Mouse (Mus musculus): Measurements from ENCODE around the gene Atp2a1. TPM values are rescaled to one million over a fixed set of nuclear protein-coding genes. Genes with fewer than 3 reads are reported as not detected.

Atp2a1 gene
- polyA plus RNA-seq, 1 experiment from 2014 or later: 0.39 TPM

DNA sequence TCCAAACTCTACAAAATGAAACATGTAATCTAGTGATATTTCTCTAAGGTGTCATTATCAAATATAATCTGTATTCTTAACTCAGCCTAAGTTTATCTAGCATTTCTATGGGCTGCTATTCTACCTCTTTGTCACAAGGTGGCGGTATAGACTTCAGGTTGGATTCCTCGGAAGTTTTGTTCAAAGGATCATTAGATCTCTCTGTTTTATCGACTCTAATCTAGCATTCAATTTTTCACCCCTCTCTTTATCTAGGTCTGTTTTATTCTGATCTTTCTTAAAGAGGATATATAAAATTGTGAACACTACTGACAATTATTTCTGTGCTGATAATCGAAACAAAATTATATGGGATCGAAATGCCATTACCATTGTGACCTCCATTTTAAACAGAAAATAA is 18.8 kb upstream of the Atp2a1 start:
- ATAC-seq: no peak
- 21% methylated on average over 5 of the region's 5 CpGs for WGBS

DNA sequence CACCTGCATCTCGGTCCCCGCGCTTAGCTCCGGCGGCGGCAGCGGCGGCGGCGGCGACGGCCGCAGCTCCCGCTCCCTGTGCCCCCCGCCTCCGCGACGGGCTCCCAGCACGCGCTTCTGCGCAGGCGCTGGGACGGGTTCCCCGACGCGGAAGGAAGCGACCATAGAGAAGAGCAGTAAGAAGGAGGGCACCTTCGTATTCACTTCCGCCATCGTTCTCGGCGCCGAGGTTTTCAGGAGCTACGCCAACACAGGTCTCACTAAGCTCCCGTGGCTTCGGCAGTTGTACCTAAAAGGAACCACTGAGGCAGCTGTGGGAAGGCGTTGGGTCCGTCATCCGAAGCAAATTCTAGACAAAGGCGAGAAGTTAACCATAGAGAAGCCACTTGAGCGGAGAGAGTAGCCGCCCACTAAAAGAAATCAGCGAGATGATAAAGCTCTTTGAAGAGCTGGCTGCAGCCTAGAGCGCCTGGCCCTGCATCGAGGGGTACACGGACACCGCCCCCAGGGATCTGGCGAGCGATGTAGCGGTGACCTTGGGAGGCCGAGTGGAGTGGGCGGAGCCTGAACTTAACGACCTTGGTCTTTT is 12.2 kb upstream of the Atp2a1 start, which contains the start of gene Sh2b1:
Gene Sh2b1 (minus strand): TSS at position 432 of the 589 bp plus-strand sequence.
- peak within 1 kb of the TSS; percentile 90 for H3K4me2 ChIP-seq (ENCODE audit: low read length)
- under 1% methylated on average over 51 of the region's 53 CpGs for WGBS
- no peaks in the 10 kb centered on the region for H3K9me3 ChIP-seq (replicated peaks; ENCODE audit: control insufficient read depth, low read length, poor library complexity, severe bottlenecking)
- H3K27me3 ChIP-seq (ENCODE audit: control insufficient read depth, insufficient read depth, low read depth, low read length): no peaks in the 10 kb centered on the region
- peak within 1 kb of the TSS; percentile 96 for H3K27ac ChIP-seq (ENCODE audit: low read length)
- H3K36me3 ChIP-seq (ENCODE audit: control insufficient read depth, insufficient read depth, low read length): peaks cover 17% of the 10 kb centered on the region
- ATAC-seq: peak; percentile 94
- peak within 1 kb of the TSS; percentile 95 for H3K9ac ChIP-seq (ENCODE audit: low read depth, low read length)
- H3K4me1 ChIP-seq (ENCODE audit: control insufficient read depth, insufficient read depth, low read length): peaks cover 18% of the 10 kb centered on the region
- H3K4me3 ChIP-seq (ENCODE audit: low read depth, low read length): peak within 1 kb of the TSS; percentile 88

More for the DNA sequence above, 18.8 kb upstream of the Atp2a1 start:
- no peak overlapping the region for H3K9ac ChIP-seq (ENCODE audit: low read depth, low read length)
- H3K36me3 ChIP-seq (ENCODE audit: control insufficient read depth, insufficient read depth, low read length): no peaks in the 10 kb centered on the region
- no peaks in the 10 kb centered on the region for H3K9me3 ChIP-seq (replicated peaks; ENCODE audit: control insufficient read depth, low read length, poor library complexity, severe bottlenecking)
- peaks cover 6% of the 10 kb centered on the region for H3K4me1 ChIP-seq (ENCODE audit: control insufficient read depth, insufficient read depth, low read length)
- H3K27me3 ChIP-seq (ENCODE audit: control insufficient read depth, insufficient read depth, low read depth, low read length): no peaks in the 10 kb centered on the region
- no peak overlapping the region for H3K4me2 ChIP-seq (ENCODE audit: low read length)
- H3K27ac ChIP-seq (ENCODE audit: low read length): no peak overlapping the region
- no peak overlapping the region for H3K4me3 ChIP-seq (ENCODE audit: low read depth, low read length)

DNA sequence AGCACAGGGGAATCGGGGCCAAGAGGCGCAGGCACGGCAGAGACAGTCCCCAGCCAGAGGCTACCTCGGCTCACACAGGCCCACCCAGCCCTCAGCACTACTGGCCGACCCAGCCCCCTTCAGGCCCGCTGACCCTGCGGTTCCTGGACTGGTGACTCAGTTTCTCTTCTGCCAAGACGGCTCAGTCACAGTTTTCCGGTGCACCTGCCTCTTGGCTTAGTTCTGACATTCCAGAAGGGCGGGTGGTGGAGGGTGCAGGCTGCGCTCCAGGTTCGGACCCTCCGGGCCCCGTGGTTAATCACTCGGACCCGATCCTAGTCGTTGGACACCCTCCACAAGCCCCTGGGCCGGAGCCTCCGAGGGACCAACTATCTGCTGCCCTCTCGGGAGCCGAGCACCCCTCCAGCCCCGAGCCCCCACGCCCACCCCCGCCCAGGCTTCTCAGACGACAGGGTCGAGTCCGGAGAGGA is 11.6 kb upstream of the Atp2a1 start:
- Histone ChIP-seq H3K4me3 (ENCODE audit: low read depth, low read length) (peak overlapping the region; percentile 88), H3K9me3 (replicated peaks; ENCODE audit: control insufficient read depth, low read length, poor library complexity, severe bottlenecking) (no peaks in the 10 kb centered on the region), H3K36me3 (ENCODE audit: control insufficient read depth, insufficient read depth, low read length) (peaks cover 17% of the 10 kb centered on the region), H3K4me2 (ENCODE audit: low read length) (peak overlapping the region; percentile 90), H3K27ac (ENCODE audit: low read length) (peak overlapping the region; percentile 96), H3K4me1 (ENCODE audit: control insufficient read depth, insufficient read depth, low read length) (peaks cover 18% of the 10 kb centered on the region), H3K27me3 (ENCODE audit: control insufficient read depth, insufficient read depth, low read depth, low read length) (no peaks in the 10 kb centered on the region), H3K9ac (ENCODE audit: low read depth, low read length) (peak overlapping the region; percentile 95)
- WGBS: 1% methylated on average over 27 of the region's 27 CpGs
- peak; percentile 62 for ATAC-seq

GRCm38 (mm10) chr7:126473470-126474086 is 10.7 kb upstream of the Atp2a1 start:
- WGBS: 84% methylated on average over 9 of the region's 9 CpGs
- H3K36me3 ChIP-seq (ENCODE audit: control insufficient read depth, insufficient read depth, low read length): peaks cover 24% of the 10 kb centered on the region
- peaks cover 18% of the 10 kb centered on the region for H3K4me1 ChIP-seq (ENCODE audit: control insufficient read depth, insufficient read depth, low read length)
- peak overlapping the region; percentile 88; the same call in 1 of the 2 replicates for H3K4me3 ChIP-seq (ENCODE audit: low read depth, low read length)
- peak overlapping the region; percentile 90 for H3K4me2 ChIP-seq (ENCODE audit: low read length)
- no peak overlapping the region for H3K27ac ChIP-seq (ENCODE audit: low read length)
- no peaks in the 10 kb centered on the region for H3K9me3 ChIP-seq (replicated peaks; ENCODE audit: control insufficient read depth, low read length, poor library complexity, severe bottlenecking)
- ATAC-seq: no peak
- H3K27me3 ChIP-seq (ENCODE audit: control insufficient read depth, insufficient read depth, low read depth, low read length): no peaks in the 10 kb centered on the region
- peak overlapping the region; percentile 95 for H3K9ac ChIP-seq (ENCODE audit: low read depth, low read length)

GRCm38 (mm10) chr7:126472713-126473112 is 9.8 kb upstream of the Atp2a1 start:
- Histone ChIP-seq H3K36me3 (ENCODE audit: control insufficient read depth, insufficient read depth, low read length) (peaks cover 32% of the 10 kb centered on the region), H3K9ac (ENCODE audit: low read depth, low read length) (no peak overlapping the region), H3K27me3 (ENCODE audit: control insufficient read depth, insufficient read depth, low read depth, low read length) (no peaks in the 10 kb centered on the region), H3K4me3 (ENCODE audit: low read depth, low read length) (no peak overlapping the region), H3K4me1 (ENCODE audit: control insufficient read depth, insufficient read depth, low read length) (peaks cover 18% of the 10 kb centered on the region), H3K9me3 (replicated peaks; ENCODE audit: control insufficient read depth, low read length, poor library complexity, severe bottlenecking) (no peaks in the 10 kb centered on the region), H3K27ac (ENCODE audit: low read length) (no peak overlapping the region), H3K4me2 (ENCODE audit: low read length) (no peak overlapping the region)
- no peak for ATAC-seq
- 90% methylated on average over 16 of the region's 16 CpGs for WGBS

DNA sequence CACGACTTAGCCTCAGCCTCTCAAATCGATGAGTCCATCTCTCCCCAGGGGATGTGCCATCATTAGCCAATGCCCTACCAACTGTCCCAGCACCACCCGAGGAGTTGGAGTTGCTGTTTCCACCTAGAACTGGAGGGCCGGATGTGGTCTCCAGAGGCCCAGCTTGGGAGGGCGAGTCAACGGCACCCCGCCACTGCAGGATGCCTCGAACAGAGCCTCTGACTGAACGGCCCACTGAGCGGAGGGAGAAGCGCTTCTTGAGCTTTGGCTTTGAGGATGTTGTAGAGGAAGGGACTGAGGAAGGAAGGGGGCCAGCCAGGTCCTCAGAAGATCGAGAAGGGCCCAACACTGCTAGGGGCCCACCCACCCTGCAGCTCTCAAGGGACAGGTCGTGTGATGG is 9.4 kb upstream of the Atp2a1 start:
- Histone ChIP-seq H3K27ac (ENCODE audit: low read length) (no peak overlapping the region), H3K4me2 (ENCODE audit: low read length) (no peak overlapping the region), H3K36me3 (ENCODE audit: control insufficient read depth, insufficient read depth, low read length) (peaks cover 34% of the 10 kb centered on the region), H3K9ac (ENCODE audit: low read depth, low read length) (no peak overlapping the region), H3K27me3 (ENCODE audit: control insufficient read depth, insufficient read depth, low read depth, low read length) (no peaks in the 10 kb centered on the region), H3K4me3 (ENCODE audit: low read depth, low read length) (no peak overlapping the region), H3K4me1 (ENCODE audit: control insufficient read depth, insufficient read depth, low read length) (peaks cover 18% of the 10 kb centered on the region), H3K9me3 (replicated peaks; ENCODE audit: control insufficient read depth, low read length, poor library complexity, severe bottlenecking) (no peaks in the 10 kb centered on the region)
- WGBS: 90% methylated on average over 13 of the region's 13 CpGs
- no peak for ATAC-seq

DNA sequence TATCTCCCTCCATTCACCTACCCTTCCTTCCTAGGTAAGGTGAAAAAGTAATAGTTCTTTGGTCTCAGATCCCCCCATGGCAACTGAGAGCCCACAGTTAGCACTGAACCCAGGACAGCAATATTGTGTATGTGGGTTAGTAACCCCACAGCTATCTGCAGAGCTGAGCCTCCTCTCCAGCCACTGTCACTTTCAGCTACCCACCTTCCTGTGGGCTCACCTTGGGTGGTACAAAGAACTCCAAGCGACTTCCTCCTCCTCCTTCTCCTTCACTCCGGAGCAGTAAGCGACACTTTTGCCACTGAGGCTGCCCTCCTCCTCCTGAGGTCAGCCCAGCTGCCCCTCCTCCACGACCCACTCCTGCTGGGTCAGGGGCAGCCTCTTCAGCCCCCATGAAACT is 8.9 kb upstream of the Atp2a1 start:
- 85% methylated on average over 4 of the region's 4 CpGs for WGBS

GRCm38 (mm10) chr7:126471361-126471760 is 8.5 kb upstream of the Atp2a1 start:
- Histone ChIP-seq H3K9me3 (replicated peaks; ENCODE audit: control insufficient read depth, low read length, poor library complexity, severe bottlenecking) (no peaks in the 10 kb centered on the region), H3K27ac (ENCODE audit: low read length) (no peak overlapping the region), H3K4me1 (ENCODE audit: control insufficient read depth, insufficient read depth, low read length) (peaks cover 18% of the 10 kb centered on the region), H3K4me3 (ENCODE audit: low read depth, low read length) (no peak overlapping the region), H3K27me3 (ENCODE audit: control insufficient read depth, insufficient read depth, low read depth, low read length) (no peaks in the 10 kb centered on the region), H3K4me2 (ENCODE audit: low read length) (no peak overlapping the region), H3K9ac (ENCODE audit: low read depth, low read length) (no peak overlapping the region), H3K36me3 (ENCODE audit: control insufficient read depth, insufficient read depth, low read length) (peaks cover 43% of the 10 kb centered on the region)
- WGBS: 94% methylated on average over 5 of the region's 5 CpGs
- ATAC-seq: no peak

More for the DNA sequence above, 8.9 kb upstream of the Atp2a1 start:
- H3K4me1 ChIP-seq (ENCODE audit: control insufficient read depth, insufficient read depth, low read length): peaks cover 18% of the 10 kb centered on the region
- peaks cover 39% of the 10 kb centered on the region for H3K36me3 ChIP-seq (ENCODE audit: control insufficient read depth, insufficient read depth, low read length)
- H3K4me3 ChIP-seq (ENCODE audit: low read depth, low read length): no peak overlapping the region
- no peaks in the 10 kb centered on the region for H3K9me3 ChIP-seq (replicated peaks; ENCODE audit: control insufficient read depth, low read length, poor library complexity, severe bottlenecking)
- no peak overlapping the region for H3K27ac ChIP-seq (ENCODE audit: low read length)
- no peak overlapping the region for H3K9ac ChIP-seq (ENCODE audit: low read depth, low read length)
- no peaks in the 10 kb centered on the region for H3K27me3 ChIP-seq (ENCODE audit: control insufficient read depth, insufficient read depth, low read depth, low read length)
- H3K4me2 ChIP-seq (ENCODE audit: low read length): no peak overlapping the region
- no peak for ATAC-seq

DNA sequence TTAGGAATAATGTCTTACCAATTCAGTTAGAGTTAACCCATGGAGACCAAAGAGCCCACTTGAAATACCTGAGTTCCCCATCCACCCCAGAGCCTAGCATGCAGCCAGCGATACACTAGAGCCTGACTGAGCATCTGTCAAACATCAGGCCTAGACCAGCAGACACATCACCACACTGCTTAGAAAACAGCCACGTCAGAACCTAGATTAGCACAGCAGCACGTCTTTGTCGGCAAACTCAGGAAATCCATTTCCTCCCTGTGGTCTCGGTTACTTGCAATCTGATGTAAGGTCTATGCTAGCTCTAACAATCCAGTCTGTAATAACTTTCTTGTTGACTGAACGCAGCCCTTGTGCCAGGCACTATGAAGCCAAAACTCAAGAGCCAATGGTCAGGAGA is 7.2 kb upstream of the Atp2a1 start:
- Histone ChIP-seq H3K27ac (ENCODE audit: low read length) (no peak overlapping the region), H3K4me1 (ENCODE audit: control insufficient read depth, insufficient read depth, low read length) (peaks cover 12% of the 10 kb centered on the region), H3K9me3 (replicated peaks; ENCODE audit: control insufficient read depth, low read length, poor library complexity, severe bottlenecking) (no peaks in the 10 kb centered on the region), H3K4me2 (ENCODE audit: low read length) (no peak overlapping the region), H3K9ac (ENCODE audit: low read depth, low read length) (no peak overlapping the region), H3K4me3 (ENCODE audit: low read depth, low read length) (no peak overlapping the region), H3K27me3 (ENCODE audit: control insufficient read depth, insufficient read depth, low read depth, low read length) (no peaks in the 10 kb centered on the region), H3K36me3 (ENCODE audit: control insufficient read depth, insufficient read depth, low read length) (peaks cover 45% of the 10 kb centered on the region)
- WGBS: 92% methylated on average over 6 of the region's 6 CpGs
- no peak for ATAC-seq

Data from midbrain, embryonic 16.5 days (tissue).